Comparison of ENCODE assay signal across 8 mouse cellular contexts in the genomic region with DNA sequence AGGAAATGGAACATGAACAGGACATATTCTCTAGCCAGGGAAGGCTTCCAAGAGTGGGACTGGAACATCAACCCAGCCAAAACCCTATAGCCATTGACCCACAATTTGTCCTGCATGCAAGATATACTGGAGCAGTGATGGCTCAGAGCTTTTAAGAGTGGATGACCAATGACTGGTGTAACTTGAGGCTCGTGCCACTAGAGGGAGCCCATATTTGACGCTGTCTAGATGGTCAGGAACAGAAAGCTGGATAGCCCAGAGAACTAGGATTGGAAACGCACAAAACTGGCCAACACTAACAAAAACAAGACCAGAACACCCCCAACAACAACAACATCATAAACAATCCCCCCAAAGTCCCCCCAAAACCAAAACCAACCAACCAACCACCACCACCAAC.
DNase-seq lines count a peak whose midpoint lies in the region; ATAC-seq and TF ChIP-seq lines count a peak whose summit lies in the region.

No protein-coding gene starts in this region.

- WGBS in heart, adult 2 months, result 15% methylated on average over 3 of the region's 3 CpGs
- WGBS in heart, embryonic 11.5 days (ENCODE audit: insufficient replicate concordance), result 11% methylated on average over 3 of the region's 3 CpGs
- WGBS in kidney, embryonic 14.5 days, result 20% methylated on average over 3 of the region's 3 CpGs

- no peaks in the 10 kb centered on the region for H3K36me3 ChIP-seq in heart, adult 2 months (ENCODE audit: control insufficient read depth, insufficient read depth, low read length)
- no peaks in the 10 kb centered on the region for H3K36me3 ChIP-seq in heart, embryonic 11.5 days (ENCODE audit: control insufficient read depth, insufficient read depth, low read length)
- H3K36me3 ChIP-seq in kidney, embryonic 14.5 days (ENCODE audit: control insufficient read depth, insufficient read depth, low read length), result no peaks in the 10 kb centered on the region

- no peak for TF ChIP-seq EP300 in heart, adult 2 months (IDR thresholded peaks at IDR 0.05; ENCODE audit: insufficient read depth, low read depth, low read length)

- DNase-seq in heart, adult 2 months, result no peak
- peak; percentile 34 to 39 for DNase-seq in right cerebral cortex, adult 2 months (ENCODE audit: low spot score in 2 of 2)
- DNase-seq in right cerebral cortex, postnatal 36 days (ENCODE audit: low spot score in 2 of 2), result no peak
- peak; percentile 3 for DNase-seq in cerebellum, adult 8-10 months
- peak; percentile 69 for DNase-seq in retina, embryonic 14.5 days (ENCODE audit: low spot score)
- no peak for DNase-seq in lung, adult 18-20 months

- TF ChIP-seq CTCF in heart, adult 2 months (IDR thresholded peaks at IDR 0.05), result peak; percentile 58

- H3K4me3 ChIP-seq in heart, adult 2 months, result no peak overlapping the region
- H3K4me3 ChIP-seq in heart, embryonic 11.5 days (ENCODE audit: low read depth, low read length), result no peak overlapping the region
- H3K4me3 ChIP-seq in kidney, embryonic 14.5 days (ENCODE audit: low read length), result no peak overlapping the region

- TF ChIP-seq POLR2A in heart, adult 2 months (IDR thresholded peaks at IDR 0.05; ENCODE audit: insufficient read depth, low read depth, low read length), result no peak

- no peak overlapping the region for H3K4me2 ChIP-seq in heart, embryonic 11.5 days
- no peak overlapping the region for H3K4me2 ChIP-seq in kidney, embryonic 14.5 days (replicated peaks; ENCODE audit: low read depth, low read length)

- no peak overlapping the region for H3K27ac ChIP-seq in heart, adult 2 months
- H3K27ac ChIP-seq in heart, embryonic 11.5 days (ENCODE audit: low read depth, low read length), result no peak overlapping the region
- H3K27ac ChIP-seq in kidney, embryonic 14.5 days (ENCODE audit: low read depth, low read length), result no peak overlapping the region

- no peaks in the 10 kb centered on the region for H3K79me2 ChIP-seq in heart, adult 2 months (replicated peaks; ENCODE audit: control insufficient read depth, insufficient read depth, low read length)

- H3K9ac ChIP-seq in heart, adult 2 months (ENCODE audit: low read depth, low read length), result no peak overlapping the region
- no peak overlapping the region for H3K9ac ChIP-seq in heart, embryonic 11.5 days (ENCODE audit: low read depth, low read length)
- H3K9ac ChIP-seq in kidney, embryonic 14.5 days (ENCODE audit: low read depth, low read length), result no peak overlapping the region

- H3K27me3 ChIP-seq in heart, adult 2 months (ENCODE audit: control insufficient read depth, insufficient read depth, low read length), result no peaks in the 10 kb centered on the region
- no peaks in the 10 kb centered on the region for H3K27me3 ChIP-seq in heart, embryonic 11.5 days (ENCODE audit: control insufficient read depth, insufficient read depth, low read length)
- H3K27me3 ChIP-seq in kidney, embryonic 14.5 days (ENCODE audit: control insufficient read depth, insufficient read depth, low read length), result no peaks in the 10 kb centered on the region

- H3K4me1 ChIP-seq in heart, adult 2 months (ENCODE audit: control insufficient read depth, insufficient read depth, low read length), result no peaks in the 10 kb centered on the region
- no peaks in the 10 kb centered on the region for H3K4me1 ChIP-seq in heart, embryonic 11.5 days (ENCODE audit: control insufficient read depth, insufficient read depth, low read length)
- H3K4me1 ChIP-seq in kidney, embryonic 14.5 days (ENCODE audit: control insufficient read depth, insufficient read depth, low read length), result no peaks in the 10 kb centered on the region

- no peak for ATAC-seq in heart, embryonic 11.5 days (replicated peaks; ENCODE audit: insufficient number of reproducible peaks, low FRiP score, low TSS enrichment)
- peak; percentile 68; the same call in 1 of the 2 replicates for ATAC-seq in kidney, embryonic 14.5 days (ENCODE audit: low FRiP score, low TSS enrichment)

- intact Hi-C loops in heart, adult 2 months (cut with DNase I), result no loop called here

- no peaks in the 10 kb centered on the region for H3K9me3 ChIP-seq in heart, embryonic 11.5 days (replicated peaks; ENCODE audit: control insufficient read depth, low read length)
- H3K9me3 ChIP-seq in kidney, embryonic 14.5 days (ENCODE audit: control insufficient read depth, low read length), result no peaks in the 10 kb centered on the region

Comparison
In these comparisons a context has a peak if more than half of its experiments do, and no peak if none do; other contexts are left out.
1. DNase-seq: peak in right cerebral cortex, adult 2 months (2 of 2), cerebellum, adult 8-10 months (single experiment) and retina, embryonic 14.5 days (single experiment); none in heart, adult 2 months (0 of 2), right cerebral cortex, postnatal 36 days (0 of 2) and lung, adult 18-20 months (0 of 2).